Mouse (Mus musculus): ENCODE measurements around the gene Snf8. TPM values are rescaled to one million over a fixed set of nuclear protein-coding genes. Genes with fewer than 3 reads are reported as not detected.

The Snf8 gene
- polyA plus RNA-seq, 1 experiment = 28.7 TPM

DNA sequence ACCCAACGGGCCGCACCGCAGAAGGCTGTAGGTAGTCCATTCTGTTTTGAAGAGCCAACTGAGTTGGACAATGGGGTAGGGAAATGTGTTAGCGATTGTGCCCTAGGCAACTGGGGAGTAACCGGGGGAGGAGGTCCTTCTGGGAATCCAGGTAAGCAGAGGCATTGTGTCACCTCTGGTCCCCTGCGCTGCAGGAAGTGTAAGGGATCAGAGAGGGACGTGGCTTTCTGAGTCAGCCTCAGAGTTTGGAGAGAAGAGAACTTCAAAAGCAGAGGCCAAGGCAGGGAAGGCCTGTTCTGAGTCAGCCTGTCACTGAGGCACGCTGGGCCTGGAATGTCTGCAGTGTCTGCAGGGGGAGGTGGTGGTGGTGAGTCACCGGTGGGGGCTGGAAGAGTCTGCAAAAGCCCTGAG, 16.7 kb upstream of the Snf8 start:
- DNase-seq = no peak
- H3K36me3 ChIP-seq (ENCODE audit: control insufficient read depth, insufficient read depth, low read length) = no peaks in the 10 kb centered on the region
- H3K4me3 ChIP-seq (ENCODE audit: control insufficient read depth, insufficient read depth, low read length) = no peak overlapping the region
- H3K27ac ChIP-seq (ENCODE audit: control insufficient read depth, insufficient read depth, low read length) = no peak overlapping the region
- WGBS = 63% methylated on average over 9 of the region's 9 CpGs
- H3K27me3 ChIP-seq (ENCODE audit: control insufficient read depth, insufficient read depth, low read length) = peaks cover 2% of the 10 kb centered on the region; the same call in 1 of the 2 replicates
- TF ChIP-seq CTCF (IDR thresholded peaks at IDR 0.05; ENCODE audit: borderline replicate concordance, control insufficient read depth, extremely low read depth, insufficient read depth, low read length, poor library complexity) (no peak), POLR2A (IDR thresholded peaks at IDR 0.05; ENCODE audit: control insufficient read depth, extremely low read depth, insufficient read depth, low read length, poor library complexity) (no peak)
- no peaks in the 10 kb centered on the region for H3K4me1 ChIP-seq (replicated peaks; ENCODE audit: control insufficient read depth, insufficient read depth, low read length)

DNA sequence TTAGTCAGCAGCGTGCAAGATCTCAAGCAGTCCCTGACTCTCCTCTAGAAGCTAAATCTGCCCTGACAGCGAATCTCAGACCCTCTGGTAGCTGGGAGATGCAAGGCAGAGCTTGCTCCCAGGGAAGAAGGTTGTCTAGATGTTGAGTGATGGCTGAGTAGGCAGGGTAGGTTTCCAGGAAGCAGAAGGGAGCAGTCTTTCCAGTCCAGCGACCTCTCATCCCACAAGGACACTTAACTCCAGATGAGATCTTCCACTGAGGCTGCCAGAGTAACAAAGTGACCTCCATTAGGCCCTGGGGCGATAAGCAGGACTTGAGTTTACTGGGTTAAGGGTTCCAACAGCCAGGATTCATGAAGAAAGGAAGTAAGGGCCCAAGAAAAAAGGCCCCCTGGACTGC, 14.1 kb upstream of the Snf8 start:
- Histone ChIP-seq H3K4me1 (replicated peaks; ENCODE audit: control insufficient read depth, insufficient read depth, low read length) (no peaks in the 10 kb centered on the region), H3K4me3 (ENCODE audit: control insufficient read depth, insufficient read depth, low read length) (no peak overlapping the region), H3K36me3 (ENCODE audit: control insufficient read depth, insufficient read depth, low read length) (no peaks in the 10 kb centered on the region), H3K27ac (ENCODE audit: control insufficient read depth, insufficient read depth, low read length) (no peak overlapping the region), H3K27me3 (ENCODE audit: control insufficient read depth, insufficient read depth, low read length) (no peaks in the 10 kb centered on the region)
- DNase-seq = no peak
- TF ChIP-seq CTCF (IDR thresholded peaks at IDR 0.05; ENCODE audit: borderline replicate concordance, control insufficient read depth, extremely low read depth, insufficient read depth, low read length, poor library complexity) (no peak), POLR2A (IDR thresholded peaks at IDR 0.05; ENCODE audit: control insufficient read depth, extremely low read depth, insufficient read depth, low read length, poor library complexity) (no peak)
- WGBS = 71% methylated on average over 4 of the region's 4 CpGs

DNA sequence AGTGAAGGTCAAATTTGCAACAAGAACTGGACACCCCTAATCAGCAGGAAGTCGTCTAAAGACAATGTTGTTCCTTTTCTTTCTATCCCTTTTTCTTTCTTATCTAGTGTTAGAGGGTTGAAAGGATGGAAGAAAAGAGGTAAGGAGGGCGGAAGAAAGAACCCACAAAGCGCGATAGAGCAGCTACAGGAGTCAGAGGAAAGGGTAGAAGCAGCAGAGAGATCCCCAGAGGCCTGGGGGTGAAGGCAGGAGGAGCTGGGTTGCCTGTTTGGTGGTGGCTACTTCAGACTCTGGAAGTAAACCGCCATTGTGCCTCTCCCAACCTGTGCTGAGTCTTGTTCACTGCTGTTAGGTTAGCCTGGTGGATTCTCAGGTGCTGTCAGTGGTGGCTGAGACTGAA, 6.6 kb upstream of the Snf8 start:
- Histone ChIP-seq H3K27me3 (ENCODE audit: control insufficient read depth, insufficient read depth, low read length) (no peaks in the 10 kb centered on the region), H3K4me1 (replicated peaks; ENCODE audit: control insufficient read depth, insufficient read depth, low read length) (no peaks in the 10 kb centered on the region), H3K36me3 (ENCODE audit: control insufficient read depth, insufficient read depth, low read length) (no peaks in the 10 kb centered on the region), H3K4me3 (ENCODE audit: control insufficient read depth, insufficient read depth, low read length) (no peak overlapping the region), H3K27ac (ENCODE audit: control insufficient read depth, insufficient read depth, low read length) (no peak overlapping the region)
- TF ChIP-seq CTCF (IDR thresholded peaks at IDR 0.05; ENCODE audit: borderline replicate concordance, control insufficient read depth, extremely low read depth, insufficient read depth, low read length, poor library complexity) = no peak
- no peak for TF ChIP-seq POLR2A (IDR thresholded peaks at IDR 0.05; ENCODE audit: control insufficient read depth, extremely low read depth, insufficient read depth, low read length, poor library complexity)
- 59% methylated on average over 5 of the region's 5 CpGs for WGBS
- DNase-seq = no peak

DNA sequence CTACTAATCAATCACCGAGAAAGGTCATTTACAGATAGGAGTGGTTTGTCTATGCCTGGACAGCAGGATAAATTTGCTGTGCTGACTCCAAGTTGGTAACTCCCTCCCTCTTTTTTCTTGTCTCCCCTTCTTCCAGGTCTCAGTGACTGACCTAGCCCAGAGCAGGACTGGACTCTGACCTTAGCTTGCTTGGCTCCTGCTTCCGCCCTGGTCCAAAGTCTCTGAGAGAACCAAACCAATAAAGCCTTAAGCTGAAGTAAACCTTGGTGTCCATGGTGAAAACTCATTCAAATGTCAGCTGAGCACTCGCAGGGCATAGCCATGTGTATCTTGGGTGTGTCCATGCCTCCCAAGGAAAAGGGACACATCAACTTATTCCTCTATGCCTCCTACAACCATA, 4.1 kb upstream of the Snf8 start:
- Histone ChIP-seq H3K36me3 (ENCODE audit: control insufficient read depth, insufficient read depth, low read length) (no peaks in the 10 kb centered on the region), H3K27ac (ENCODE audit: control insufficient read depth, insufficient read depth, low read length) (no peak overlapping the region), H3K27me3 (ENCODE audit: control insufficient read depth, insufficient read depth, low read length) (no peaks in the 10 kb centered on the region), H3K4me3 (ENCODE audit: control insufficient read depth, insufficient read depth, low read length) (no peak overlapping the region), H3K4me1 (replicated peaks; ENCODE audit: control insufficient read depth, insufficient read depth, low read length) (peaks cover 6% of the 10 kb centered on the region)
- no peak for TF ChIP-seq CTCF (IDR thresholded peaks at IDR 0.05; ENCODE audit: borderline replicate concordance, control insufficient read depth, extremely low read depth, insufficient read depth, low read length, poor library complexity)
- 96% methylated on average over 3 of the region's 3 CpGs for WGBS
- DNase-seq = no peak

DNA sequence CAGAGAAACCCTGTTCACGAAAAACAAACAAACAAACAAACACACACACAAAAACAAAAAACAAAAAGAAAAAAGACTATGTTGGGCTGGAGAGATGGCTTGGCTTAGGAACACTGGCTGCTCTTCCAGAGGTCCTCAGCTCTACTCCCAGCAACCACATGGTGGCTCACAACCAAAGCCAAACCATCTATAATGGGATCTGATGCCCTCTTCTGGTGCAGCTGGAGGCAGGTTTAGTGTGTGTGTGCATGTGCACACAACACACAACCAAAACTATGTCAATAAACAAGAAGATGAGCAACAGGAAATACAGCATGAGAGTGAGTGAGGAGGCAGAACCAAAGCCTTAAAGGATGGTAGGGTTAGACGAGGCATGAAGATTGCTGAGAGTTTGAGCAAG, 3.0 kb upstream of the Snf8 start:
- no peak for TF ChIP-seq POLR2A (IDR thresholded peaks at IDR 0.05; ENCODE audit: control insufficient read depth, extremely low read depth, insufficient read depth, low read length, poor library complexity)
- no peak for TF ChIP-seq CTCF (IDR thresholded peaks at IDR 0.05; ENCODE audit: borderline replicate concordance, control insufficient read depth, extremely low read depth, insufficient read depth, low read length, poor library complexity)
- 90% methylated on average over 2 of the region's 2 CpGs for WGBS
- Histone ChIP-seq H3K4me1 (replicated peaks; ENCODE audit: control insufficient read depth, insufficient read depth, low read length) (peaks cover 8% of the 10 kb centered on the region), H3K27me3 (ENCODE audit: control insufficient read depth, insufficient read depth, low read length) (no peaks in the 10 kb centered on the region), H3K4me3 (ENCODE audit: control insufficient read depth, insufficient read depth, low read length) (no peak overlapping the region), H3K36me3 (ENCODE audit: control insufficient read depth, insufficient read depth, low read length) (no peaks in the 10 kb centered on the region), H3K27ac (ENCODE audit: control insufficient read depth, insufficient read depth, low read length) (no peak overlapping the region)
- DNase-seq = no peak

DNA sequence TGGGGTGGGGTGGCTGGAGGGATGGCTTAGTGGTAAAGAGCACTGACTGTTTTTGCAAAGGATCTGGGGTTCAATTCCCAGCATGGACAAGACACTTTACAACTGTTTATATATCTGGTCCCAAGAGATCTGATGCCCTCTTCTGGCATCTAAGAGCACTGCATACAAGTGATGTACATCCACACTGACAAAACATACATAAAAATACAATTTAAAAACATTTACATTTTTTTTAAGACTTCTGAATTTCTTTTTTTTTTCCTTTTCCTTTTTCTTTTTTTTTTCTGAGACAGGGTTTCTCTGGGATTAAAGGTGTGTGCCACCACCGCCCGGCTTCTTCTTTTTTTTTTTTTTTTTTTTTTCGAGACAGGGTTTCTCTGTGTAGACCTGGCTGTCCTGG, 1.4 kb upstream of the Snf8 start:
- H3K4me3 ChIP-seq (ENCODE audit: control insufficient read depth, insufficient read depth, low read length) = no peak overlapping the region
- TF ChIP-seq POLR2A (IDR thresholded peaks at IDR 0.05; ENCODE audit: control insufficient read depth, extremely low read depth, insufficient read depth, low read length, poor library complexity) = no peak
- no peaks in the 10 kb centered on the region for H3K36me3 ChIP-seq (ENCODE audit: control insufficient read depth, insufficient read depth, low read length)
- H3K4me1 ChIP-seq (replicated peaks; ENCODE audit: control insufficient read depth, insufficient read depth, low read length) = peaks cover 8% of the 10 kb centered on the region
- DNase-seq = no peak
- 100% methylated on average over 2 of the region's 3 CpGs for WGBS
- H3K27ac ChIP-seq (ENCODE audit: control insufficient read depth, insufficient read depth, low read length) = no peak overlapping the region
- H3K27me3 ChIP-seq (ENCODE audit: control insufficient read depth, insufficient read depth, low read length) = no peaks in the 10 kb centered on the region

DNA sequence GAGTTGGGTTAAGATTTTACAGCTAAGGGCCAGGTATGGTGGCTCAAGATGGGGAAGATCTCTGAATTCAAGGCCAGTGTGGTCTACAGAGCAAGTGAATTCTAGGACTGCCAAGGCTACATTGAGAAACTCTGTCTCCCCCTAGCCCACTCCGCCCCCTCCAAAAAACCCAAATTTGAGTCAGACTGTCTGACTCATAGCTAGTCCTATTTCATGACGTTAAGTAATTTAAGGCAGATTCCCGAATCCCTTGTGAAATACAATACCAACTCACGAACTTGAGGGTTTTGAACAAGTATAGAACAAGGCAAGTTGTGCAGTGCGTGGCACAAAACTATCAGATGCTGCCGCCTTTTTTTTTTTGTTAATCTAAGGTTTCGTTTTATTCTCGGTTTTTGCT, 569 bp upstream of the Snf8 start:
- 59% methylated on average over 8 of the region's 8 CpGs for WGBS
- Histone ChIP-seq H3K27ac (ENCODE audit: control insufficient read depth, insufficient read depth, low read length) (no peak overlapping the region), H3K36me3 (ENCODE audit: control insufficient read depth, insufficient read depth, low read length) (peaks cover 3% of the 10 kb centered on the region), H3K4me1 (replicated peaks; ENCODE audit: control insufficient read depth, insufficient read depth, low read length) (peaks cover 8% of the 10 kb centered on the region), H3K4me3 (ENCODE audit: control insufficient read depth, insufficient read depth, low read length) (no peak overlapping the region), H3K27me3 (ENCODE audit: control insufficient read depth, insufficient read depth, low read length) (no peaks in the 10 kb centered on the region)
- no peak for DNase-seq
- TF ChIP-seq POLR2A (IDR thresholded peaks at IDR 0.05; ENCODE audit: control insufficient read depth, extremely low read depth, insufficient read depth, low read length, poor library complexity) (no peak), CTCF (IDR thresholded peaks at IDR 0.05; ENCODE audit: borderline replicate concordance, control insufficient read depth, extremely low read depth, insufficient read depth, low read length, poor library complexity) (no peak)

All from thymus, adult 2 months (tissue).